Comparison of ENCODE assay signal across 26 mouse cellular contexts in the genomic region with DNA sequence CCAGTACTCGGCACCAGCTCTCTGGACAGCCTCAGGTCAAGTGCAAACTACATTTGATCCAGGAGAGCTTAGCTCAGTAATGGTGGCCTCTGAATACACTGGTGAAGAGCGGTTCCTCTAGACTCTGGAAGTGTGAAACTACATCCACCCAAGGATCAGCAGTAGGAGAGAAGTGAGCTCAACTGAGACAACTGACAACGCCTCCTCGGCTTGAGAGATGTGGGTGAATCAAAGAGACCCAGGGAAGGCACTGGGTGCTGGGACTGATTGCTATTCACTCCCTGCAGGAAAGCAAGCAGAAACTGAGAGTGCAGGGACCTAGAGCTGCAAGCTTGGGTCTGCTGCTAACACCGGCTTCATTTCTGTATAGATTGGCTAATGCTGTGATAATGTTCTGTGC.
DNase-seq lines count a peak whose midpoint lies in the region; ATAC-seq lines count a peak whose summit lies in the region.
"Had no signal": no experiment of that assay in that cellular context is flagged by ENCODE, and none has a peak within 500 bp of the region (broad histone marks: within the 10 kb centered on the region; RNA-seq: fewer than 3 reads in every experiment).

No protein-coding gene starts in this region.

- H3K4me2 ChIP-seq in forebrain, embryonic 15.5 days (replicated peaks) = no peak overlapping the region
- H3K4me2 ChIP-seq: embryonic facial prominence, embryonic 13.5 days; embryonic facial prominence, embryonic 15.5 days; forebrain, embryonic 13.5 days had no signal

- peaks cover 23% of the 10 kb centered on the region for H3K4me1 ChIP-seq in forebrain, embryonic 15.5 days
- peaks cover 10% of the 10 kb centered on the region for H3K4me1 ChIP-seq in forebrain, embryonic 10.5 days
- H3K4me1 ChIP-seq: embryonic facial prominence, embryonic 13.5 days; embryonic facial prominence, embryonic 15.5 days had no signal

- H3K9ac ChIP-seq in forebrain, embryonic 15.5 days (replicated peaks) = no peak overlapping the region
- H3K9ac ChIP-seq: embryonic facial prominence, embryonic 13.5 days; embryonic facial prominence, embryonic 15.5 days; forebrain, embryonic 13.5 days had no signal

- 0 out of 2 replicates have a peak overlapping the region, but pooled peaks have one; percentile 2 for H3K27ac ChIP-seq in forebrain, embryonic 15.5 days (replicated peaks)
- H3K27ac ChIP-seq in forebrain, embryonic 10.5 days = no peak overlapping the region
- H3K27ac ChIP-seq: embryonic facial prominence, embryonic 13.5 days; embryonic facial prominence, embryonic 15.5 days; forebrain, embryonic 13.5 days had no signal

- WGBS in forebrain, embryonic 15.5 days = 76% methylated on average over 5 of the region's 5 CpGs
- 90% methylated on average over 5 of the region's 5 CpGs for WGBS in forebrain, embryonic 10.5 days

- no peak overlapping the region for H3K4me3 ChIP-seq in forebrain, embryonic 15.5 days
- no peak overlapping the region for H3K4me3 ChIP-seq in forebrain, embryonic 10.5 days
- H3K4me3 ChIP-seq: embryonic facial prominence, embryonic 13.5 days; embryonic facial prominence, embryonic 15.5 days; erythroblast, embryonic 14.5 days; forebrain, embryonic 13.5 days had no signal

- ATAC-seq in forebrain, embryonic 15.5 days (replicated peaks) = no peak
- ATAC-seq: activated CD4-positive, CD25-positive, alpha-beta regulatory T cell, adult 4 months; CD4-positive, CD25-positive, alpha-beta regulatory T cell, adult 4 months; forebrain, embryonic 13.5 days; forebrain, embryonic 16.5 days; Patski had no signal

- H3K27me3 ChIP-seq in forebrain, embryonic 15.5 days = no peaks in the 10 kb centered on the region
- no peaks in the 10 kb centered on the region for H3K27me3 ChIP-seq in forebrain, embryonic 10.5 days (ENCODE audit: poor library complexity, severe bottlenecking)
- H3K27me3 ChIP-seq: CH12.LX; embryonic facial prominence, embryonic 13.5 days; embryonic facial prominence, embryonic 15.5 days; forebrain, embryonic 13.5 days had no signal

- no peak for DNase-seq in forebrain, embryonic 10.5 days (ENCODE audit: extremely low spot score, low spot score)
- peak; percentile 39 for DNase-seq in heart, adult 11 months
- DNase-seq in heart, postnatal 4 days = no peak
- DNase-seq in brain, adult 2 months (ENCODE audit: low read depth, low spot score) = peak; percentile 63
- DNase-seq: adrenal gland, adult 8-10 months; adrenal gland, postnatal 14 days; adrenal gland, postnatal 36 days; B cell, adult 2 months; cerebellum, adult 11 months; cerebellum, adult 18-20 months; cerebellum, adult 8-10 months; cerebellum, adult 9-11 months; cerebellum, postnatal 14 days; cerebellum, postnatal 36 days; embryo, embryonic 11 days had no signal

- no peaks in the 10 kb centered on the region for H3K36me3 ChIP-seq in forebrain, embryonic 15.5 days
- no peaks in the 10 kb centered on the region for H3K36me3 ChIP-seq in forebrain, embryonic 10.5 days (replicated peaks)
- H3K36me3 ChIP-seq: embryonic facial prominence, embryonic 13.5 days; embryonic facial prominence, embryonic 15.5 days; G1E had no signal

- H3K9me3 ChIP-seq in forebrain, embryonic 15.5 days = no peaks in the 10 kb centered on the region
- H3K9me3 ChIP-seq in forebrain, embryonic 10.5 days = no peaks in the 10 kb centered on the region
- H3K9me3 ChIP-seq: embryonic facial prominence, embryonic 13.5 days; embryonic facial prominence, embryonic 15.5 days; forebrain, embryonic 13.5 days; G1E had no signal

Comparison
In these comparisons a context has a peak if more than half of its experiments do, and no peak if none do; other contexts are left out.
1. DNase-seq: peak in heart, adult 11 months (single experiment) and brain, adult 2 months (single experiment); none in forebrain, embryonic 10.5 days (single experiment) and heart, postnatal 4 days (single experiment).